Mouse (Mus musculus): ENCODE results near the gene Ccr1l1.

Gene Ccr1l1

GRCm38 (mm10) chr9:123929936-123930335, 48.3 kb downstream of the Ccr1l1 start:
- in situ Hi-C loops (cut with MboI, MseI): loop anchor here (5.0 to 10.0 kb wide), 4 partner anchors 75 to 208 kb away; partner anchors contain the start of gene Fyco1

- in situ Hi-C loops (cut with MboI, MseI): loop anchor here (5.0 to 10.0 kb wide), 3 partner anchors 74 to 207 kb away; partner anchors contain the start of gene Fyco1
These were observed 49.4 kb downstream of the Ccr1l1 start for GRCm38 (mm10) chr9:123928759-123929246.

- in situ Hi-C loops (cut with MboI, MseI): loop anchor here (5.0 to 10.0 kb wide), 3 partner anchors 73 to 206 kb away; partner anchors contain the start of gene Fyco1
These were observed 50.0 kb downstream of the Ccr1l1 start for GRCm38 (mm10) chr9:123928118-123928758.

- in situ Hi-C loops (cut with MboI, MseI): loop anchor here (5.0 to 10.0 kb wide), 3 partner anchors 73 to 205 kb away; partner anchors contain the start of gene Fyco1
These were observed 50.8 kb downstream of the Ccr1l1 start for GRCm38 (mm10) chr9:123927281-123927960.

All from T-helper 2 cell (primary cell).